Mouse (Mus musculus): ENCODE data around the gene Nr3c2.

DNA sequence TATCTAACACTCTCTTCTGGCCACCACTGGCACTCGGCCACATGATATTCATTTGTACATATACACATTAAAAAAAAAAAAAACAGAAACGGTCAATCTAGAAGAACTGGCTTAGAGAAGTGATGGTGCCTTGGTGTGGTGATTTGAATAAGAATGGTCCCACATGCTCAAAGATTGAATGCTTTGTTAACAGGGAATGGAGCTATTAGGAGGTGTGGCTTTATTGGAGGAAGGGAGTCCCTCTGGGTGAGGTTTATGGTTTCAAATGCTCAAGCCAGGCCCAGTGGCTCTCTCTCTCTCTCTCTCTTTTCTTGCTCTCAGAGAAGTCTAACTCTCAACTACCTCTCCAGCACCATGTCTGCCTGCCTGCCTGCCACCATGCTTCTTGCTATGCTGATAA lies 20.3 kb downstream of the Nr3c2 start:
- TF ChIP-seq CHD2 (IDR thresholded peaks at IDR 0.05; ENCODE audit: low read depth, low read length) (no peak), HCFC1 (IDR thresholded peaks at IDR 0.05; ENCODE audit: borderline replicate concordance, insufficient read depth, low read length) (no peak), ZNF384 (IDR thresholded peaks at IDR 0.05; ENCODE audit: low read depth, low read length) (peak; percentile 85), MAFK (IDR thresholded peaks at IDR 0.05; ENCODE audit: insufficient read depth, low read depth, low read length) (no peak), ZC3H11A (IDR thresholded peaks at IDR 0.05; ENCODE audit: borderline replicate concordance, low read depth, low read length) (no peak)
